Mouse (Mus musculus) erythroblast, embryonic 14.5 days (primary cell): ENCODE data around the gene Rbbp6. TPM values are rescaled to one million over a fixed set of nuclear protein-coding genes. Genes with fewer than 3 reads are reported as not detected.

Source experiments
- H3K27me3 ChIP-seq: 2 replicates; pipeline ENCODE4 v1.6.1; 2012; ENCODE audit warnings: inconsistent platforms; ENCODE audit not compliant: control insufficient read depth
- H3K36me3 ChIP-seq: 2 replicates; pipeline ENCODE4 v1.6.1; 2012; ENCODE audit warnings: mild to moderate bottlenecking, inconsistent platforms; ENCODE audit not compliant: control insufficient read depth
- H3K4me1 ChIP-seq: 2 replicates; pipeline ENCODE4 v1.6.1; 2012; ENCODE audit warnings: inconsistent platforms; ENCODE audit not compliant: control insufficient read depth
- H3K4me3 ChIP-seq: replicated peaks from 2 replicates; pipeline ENCODE3; 2012; ENCODE audit warnings: moderate library complexity, mild to moderate bottlenecking, inconsistent platforms
- H3K9me3 ChIP-seq: 2 replicates; pipeline ENCODE4 v1.6.1; 2012; ENCODE audit warnings: low read length, inconsistent platforms, mixed read lengths; ENCODE audit not compliant: control insufficient read depth
- GATA1 ChIP-seq: IDR thresholded peaks from 2 replicates; pipeline ENCODE4 v1.6.1; 2012; ENCODE audit warnings: low read length, inconsistent platforms, mixed read lengths
- TAL1 ChIP-seq: IDR thresholded peaks from 3 replicates; pipeline ENCODE4 v1.6.1; 2012; ENCODE audit warnings: low read length, inconsistent platforms, mixed read lengths
- polyA plus RNA-seq: library from polyadenylated mRNA; stranded (reverse); fragments of >175 nt; gene quantifications from 2 replicates; pipeline ENCODE4 v1.2.3, GENCODE M21; 2012

The Rbbp6 gene
- polyA plus RNA-seq, 1 experiment: 4.7 TPM

- Histone ChIP-seq H3K27me3 (no peaks in the 10 kb centered on the region), H3K4me1 (no peaks in the 10 kb centered on the region), H3K36me3 (no peaks in the 10 kb centered on the region), H3K9me3 (no peaks in the 10 kb centered on the region), H3K4me3 (no peak overlapping the region)
- no peak for TF ChIP-seq TAL1
- TF ChIP-seq GATA1: no peak
These were observed 25.0 kb upstream of the Rbbp6 start for GRCm38 (mm10) chr7:122940371-122941075.

GRCm38 (mm10) chr7:122942111-122942510, 23.4 kb upstream of the Rbbp6 start:
- TF ChIP-seq TAL1 (no peak), GATA1 (no peak)

GRCm38 (mm10) chr7:122945149-122945548, 20.3 kb upstream of the Rbbp6 start:
- H3K4me1 ChIP-seq: no peaks in the 10 kb centered on the region
- H3K4me3 ChIP-seq: no peak overlapping the region
- TF ChIP-seq TAL1 (no peak), GATA1 (no peak)

More at GRCm38 (mm10) chr7:122942111-122942510, 23.4 kb upstream of the Rbbp6 start:
- Histone ChIP-seq H3K9me3 (no peaks in the 10 kb centered on the region), H3K27me3 (no peaks in the 10 kb centered on the region), H3K4me3 (no peak overlapping the region), H3K36me3 (no peaks in the 10 kb centered on the region), H3K4me1 (no peaks in the 10 kb centered on the region)

GRCm38 (mm10) chr7:122949268-122949667, 16.2 kb upstream of the Rbbp6 start:
- H3K36me3 ChIP-seq: no peaks in the 10 kb centered on the region
- H3K27me3 ChIP-seq: no peaks in the 10 kb centered on the region
- H3K4me3 ChIP-seq: no peak overlapping the region
- H3K4me1 ChIP-seq: no peaks in the 10 kb centered on the region
- H3K9me3 ChIP-seq: no peaks in the 10 kb centered on the region
- TF ChIP-seq GATA1: no peak
- TF ChIP-seq TAL1: no peak

More at GRCm38 (mm10) chr7:122945149-122945548, 20.3 kb upstream of the Rbbp6 start:
- H3K9me3 ChIP-seq: no peaks in the 10 kb centered on the region
- H3K27me3 ChIP-seq: no peaks in the 10 kb centered on the region
- no peaks in the 10 kb centered on the region for H3K36me3 ChIP-seq

- H3K9me3 ChIP-seq: no peaks in the 10 kb centered on the region
- H3K4me3 ChIP-seq: no peak overlapping the region
- no peaks in the 10 kb centered on the region for H3K36me3 ChIP-seq
- no peaks in the 10 kb centered on the region for H3K27me3 ChIP-seq
- H3K4me1 ChIP-seq: peaks cover 8% of the 10 kb centered on the region
- no peak for TF ChIP-seq TAL1
These were observed 14.0 kb upstream of the Rbbp6 start for GRCm38 (mm10) chr7:122951464-122951863.

GRCm38 (mm10) chr7:122952066-122952465, 13.4 kb upstream of the Rbbp6 start:
- H3K4me1 ChIP-seq: peaks cover 8% of the 10 kb centered on the region
- TF ChIP-seq TAL1 (no peak), GATA1 (no peak)

GRCm38 (mm10) chr7:122954451-122955225, 10.8 kb upstream of the Rbbp6 start:
- Histone ChIP-seq H3K9me3 (no peaks in the 10 kb centered on the region), H3K4me1 (peaks cover 8% of the 10 kb centered on the region), H3K36me3 (no peaks in the 10 kb centered on the region), H3K4me3 (no peak overlapping the region), H3K27me3 (no peaks in the 10 kb centered on the region)
- TF ChIP-seq TAL1 (no peak), GATA1 (no peak)

More at GRCm38 (mm10) chr7:122952066-122952465, 13.4 kb upstream of the Rbbp6 start:
- Histone ChIP-seq H3K9me3 (no peaks in the 10 kb centered on the region), H3K36me3 (no peaks in the 10 kb centered on the region), H3K4me3 (no peak overlapping the region), H3K27me3 (no peaks in the 10 kb centered on the region)

- TF ChIP-seq GATA1 (no peak), TAL1 (no peak)
- Histone ChIP-seq H3K9me3 (no peaks in the 10 kb centered on the region), H3K4me3 (no peak overlapping the region), H3K27me3 (no peaks in the 10 kb centered on the region), H3K36me3 (no peaks in the 10 kb centered on the region), H3K4me1 (peaks cover 8% of the 10 kb centered on the region)
These were observed 10.1 kb upstream of the Rbbp6 start for GRCm38 (mm10) chr7:122955226-122955955.

GRCm38 (mm10) chr7:122968751-122969150, 3.3 kb downstream of the Rbbp6 start:
- H3K4me1 ChIP-seq: peaks cover 36% of the 10 kb centered on the region
- H3K4me3 ChIP-seq: peak overlapping the region; percentile 98
- H3K36me3 ChIP-seq: peaks cover 14% of the 10 kb centered on the region
- no peaks in the 10 kb centered on the region for H3K9me3 ChIP-seq
- H3K27me3 ChIP-seq: no peaks in the 10 kb centered on the region
- TF ChIP-seq TAL1: no peak
- no peak for TF ChIP-seq GATA1
